Mouse (Mus musculus): Measurements from ENCODE around the gene Hs2st1. TPM values are rescaled to one million over a fixed set of nuclear protein-coding genes. Genes with fewer than 3 reads are reported as not detected.
"Not testable (repeated sequence)": the region's sequence is repeated elsewhere in the genome, so short reads cannot be mapped to it uniquely, and the experiment has no call there.

The Hs2st1 gene
- polyA plus RNA-seq, 1 experiment from 2014 or later: 7.3 TPM

- Histone ChIP-seq H3K9me3 (replicated peaks; ENCODE audit: control insufficient read depth, low read length) (no peaks in the 10 kb centered on the region), H3K4me1 (ENCODE audit: control insufficient read depth, insufficient read depth, low read length) (0 out of 2 replicates have a peak, but pooled peaks cover 3% of the 10 kb centered on the region), H3K4me2 (no peak overlapping the region), H3K4me3 (ENCODE audit: low read depth, low read length) (no peak overlapping the region), H3K9ac (ENCODE audit: low read depth, low read length) (no peak overlapping the region), H3K27me3 (ENCODE audit: control insufficient read depth, insufficient read depth, low read length) (no peaks in the 10 kb centered on the region), H3K36me3 (ENCODE audit: control insufficient read depth, insufficient read depth, low read length) (no peaks in the 10 kb centered on the region), H3K27ac (ENCODE audit: low read depth, low read length) (no peak overlapping the region)
- 45% methylated on average over 5 of the region's 5 CpGs for WGBS (ENCODE audit: insufficient replicate concordance)
- no peak for ATAC-seq (replicated peaks; ENCODE audit: insufficient number of reproducible peaks, low FRiP score, low TSS enrichment)
These were observed 40.8 kb upstream of the Hs2st1 start for GRCm38 (mm10) chr3:144610759-144611158.

GRCm38 (mm10) chr3:144608090-144608489, 38.1 kb upstream of the Hs2st1 start:
- H3K27me3 ChIP-seq (ENCODE audit: control insufficient read depth, insufficient read depth, low read length): no peaks in the 10 kb centered on the region
- H3K27ac ChIP-seq (ENCODE audit: low read depth, low read length): no peak overlapping the region
- no peak overlapping the region for H3K4me2 ChIP-seq
- no peak overlapping the region for H3K9ac ChIP-seq (ENCODE audit: low read depth, low read length)
- H3K9me3 ChIP-seq (replicated peaks; ENCODE audit: control insufficient read depth, low read length): no peaks in the 10 kb centered on the region
- ATAC-seq (replicated peaks; ENCODE audit: insufficient number of reproducible peaks, low FRiP score, low TSS enrichment): no peak
- WGBS (ENCODE audit: insufficient replicate concordance): 79% methylated on average over 5 of the region's 5 CpGs
- no peak overlapping the region for H3K4me3 ChIP-seq (ENCODE audit: low read depth, low read length)
- peaks cover 10% of the 10 kb centered on the region for H3K4me1 ChIP-seq (ENCODE audit: control insufficient read depth, insufficient read depth, low read length)
- H3K36me3 ChIP-seq (ENCODE audit: control insufficient read depth, insufficient read depth, low read length): no peaks in the 10 kb centered on the region

- no peak overlapping the region for H3K9ac ChIP-seq (ENCODE audit: low read depth, low read length)
- no peak overlapping the region for H3K27ac ChIP-seq (ENCODE audit: low read depth, low read length)
- no peak overlapping the region for H3K4me2 ChIP-seq
- no peaks in the 10 kb centered on the region for H3K36me3 ChIP-seq (ENCODE audit: control insufficient read depth, insufficient read depth, low read length)
- no peak for ATAC-seq (replicated peaks; ENCODE audit: insufficient number of reproducible peaks, low FRiP score, low TSS enrichment)
- H3K27me3 ChIP-seq (ENCODE audit: control insufficient read depth, insufficient read depth, low read length): no peaks in the 10 kb centered on the region
- 74% methylated on average over 4 of the region's 4 CpGs for WGBS (ENCODE audit: insufficient replicate concordance)
- H3K4me1 ChIP-seq (ENCODE audit: control insufficient read depth, insufficient read depth, low read length): peaks cover 9% of the 10 kb centered on the region
- no peaks in the 10 kb centered on the region for H3K9me3 ChIP-seq (replicated peaks; ENCODE audit: control insufficient read depth, low read length)
- no peak overlapping the region for H3K4me3 ChIP-seq (ENCODE audit: low read depth, low read length)
These were observed 36.5 kb upstream of the Hs2st1 start for GRCm38 (mm10) chr3:144606449-144606848.

- ATAC-seq (replicated peaks; ENCODE audit: insufficient number of reproducible peaks, low FRiP score, low TSS enrichment); H3K9me3 ChIP-seq (replicated peaks; ENCODE audit: control insufficient read depth, low read length): not testable (repeated sequence)
- 57% methylated on average over 7 of the region's 7 CpGs for WGBS (ENCODE audit: insufficient replicate concordance)
These were observed 35.8 kb upstream of the Hs2st1 start for GRCm38 (mm10) chr3:144605811-144606210.

GRCm38 (mm10) chr3:144604205-144604604, 34.2 kb upstream of the Hs2st1 start:
- ATAC-seq (replicated peaks; ENCODE audit: insufficient number of reproducible peaks, low FRiP score, low TSS enrichment): no peak
- 59% methylated on average over 7 of the region's 7 CpGs for WGBS (ENCODE audit: insufficient replicate concordance)
- Histone ChIP-seq H3K4me2 (no peak overlapping the region), H3K9me3 (replicated peaks; ENCODE audit: control insufficient read depth, low read length) (no peaks in the 10 kb centered on the region), H3K36me3 (ENCODE audit: control insufficient read depth, insufficient read depth, low read length) (0 out of 2 replicates have a peak, but pooled peaks cover 2% of the 10 kb centered on the region), H3K4me3 (ENCODE audit: low read depth, low read length) (no peak overlapping the region), H3K4me1 (ENCODE audit: control insufficient read depth, insufficient read depth, low read length) (peaks cover 9% of the 10 kb centered on the region), H3K27me3 (ENCODE audit: control insufficient read depth, insufficient read depth, low read length) (no peaks in the 10 kb centered on the region), H3K27ac (ENCODE audit: low read depth, low read length) (no peak overlapping the region), H3K9ac (ENCODE audit: low read depth, low read length) (no peak overlapping the region)

More at GRCm38 (mm10) chr3:144605811-144606210, 35.8 kb upstream of the Hs2st1 start:
- not testable (repeated sequence) for H3K27ac ChIP-seq (ENCODE audit: low read depth, low read length); H3K27me3 ChIP-seq (ENCODE audit: control insufficient read depth, insufficient read depth, low read length); H3K4me2 ChIP-seq; H3K9ac ChIP-seq (ENCODE audit: low read depth, low read length); H3K4me3 ChIP-seq (ENCODE audit: low read depth, low read length); H3K4me1 ChIP-seq (ENCODE audit: control insufficient read depth, insufficient read depth, low read length); H3K36me3 ChIP-seq (ENCODE audit: control insufficient read depth, insufficient read depth, low read length)

GRCm38 (mm10) chr3:144603558-144603957, 33.6 kb upstream of the Hs2st1 start:
- Histone ChIP-seq H3K9ac (ENCODE audit: low read depth, low read length) (no peak overlapping the region), H3K27ac (ENCODE audit: low read depth, low read length) (no peak overlapping the region), H3K36me3 (ENCODE audit: control insufficient read depth, insufficient read depth, low read length) (0 out of 2 replicates have a peak, but pooled peaks cover 2% of the 10 kb centered on the region), H3K4me1 (ENCODE audit: control insufficient read depth, insufficient read depth, low read length) (peaks cover 9% of the 10 kb centered on the region), H3K4me2 (no peak overlapping the region), H3K27me3 (ENCODE audit: control insufficient read depth, insufficient read depth, low read length) (no peaks in the 10 kb centered on the region), H3K4me3 (ENCODE audit: low read depth, low read length) (no peak overlapping the region), H3K9me3 (replicated peaks; ENCODE audit: control insufficient read depth, low read length) (no peaks in the 10 kb centered on the region)
- no peak for ATAC-seq (replicated peaks; ENCODE audit: insufficient number of reproducible peaks, low FRiP score, low TSS enrichment)
- WGBS (ENCODE audit: insufficient replicate concordance): 72% methylated on average over 3 of the region's 3 CpGs

GRCm38 (mm10) chr3:144602819-144603218, 32.8 kb upstream of the Hs2st1 start:
- Histone ChIP-seq H3K9ac (ENCODE audit: low read depth, low read length) (no peak overlapping the region), H3K4me1 (ENCODE audit: control insufficient read depth, insufficient read depth, low read length) (peaks cover 9% of the 10 kb centered on the region), H3K4me2 (no peak overlapping the region), H3K4me3 (ENCODE audit: low read depth, low read length) (no peak overlapping the region), H3K9me3 (replicated peaks; ENCODE audit: control insufficient read depth, low read length) (no peaks in the 10 kb centered on the region), H3K36me3 (ENCODE audit: control insufficient read depth, insufficient read depth, low read length) (peaks cover 5% of the 10 kb centered on the region; the same call in 1 of the 2 replicates), H3K27ac (ENCODE audit: low read depth, low read length) (no peak overlapping the region), H3K27me3 (ENCODE audit: control insufficient read depth, insufficient read depth, low read length) (no peaks in the 10 kb centered on the region)
- 75% methylated on average over 7 of the region's 7 CpGs for WGBS (ENCODE audit: insufficient replicate concordance)
- no peak for ATAC-seq (replicated peaks; ENCODE audit: insufficient number of reproducible peaks, low FRiP score, low TSS enrichment)

- Histone ChIP-seq H3K4me1 (ENCODE audit: control insufficient read depth, insufficient read depth, low read length) (peaks cover 9% of the 10 kb centered on the region), H3K27ac (ENCODE audit: low read depth, low read length) (no peak overlapping the region), H3K36me3 (ENCODE audit: control insufficient read depth, insufficient read depth, low read length) (peaks cover 5% of the 10 kb centered on the region; the same call in 1 of the 2 replicates), H3K9me3 (replicated peaks; ENCODE audit: control insufficient read depth, low read length) (no peaks in the 10 kb centered on the region), H3K27me3 (ENCODE audit: control insufficient read depth, insufficient read depth, low read length) (no peaks in the 10 kb centered on the region), H3K9ac (ENCODE audit: low read depth, low read length) (no peak overlapping the region), H3K4me3 (ENCODE audit: low read depth, low read length) (no peak overlapping the region), H3K4me2 (no peak overlapping the region)
- 52% methylated on average over 4 of the region's 4 CpGs for WGBS (ENCODE audit: insufficient replicate concordance)
- ATAC-seq (replicated peaks; ENCODE audit: insufficient number of reproducible peaks, low FRiP score, low TSS enrichment): no peak
These were observed 32.4 kb upstream of the Hs2st1 start for GRCm38 (mm10) chr3:144602413-144602812.

GRCm38 (mm10) chr3:144597790-144598467, 27.9 kb upstream of the Hs2st1 start:
- H3K4me2 ChIP-seq: no peak overlapping the region
- ATAC-seq (replicated peaks; ENCODE audit: insufficient number of reproducible peaks, low FRiP score, low TSS enrichment): no peak
- WGBS (ENCODE audit: insufficient replicate concordance): 78% methylated on average over 12 of the region's 12 CpGs
- H3K4me3 ChIP-seq (ENCODE audit: low read depth, low read length): no peak overlapping the region
- peaks cover 5% of the 10 kb centered on the region; the same call in 1 of the 2 replicates for H3K36me3 ChIP-seq (ENCODE audit: control insufficient read depth, insufficient read depth, low read length)
- H3K27me3 ChIP-seq (ENCODE audit: control insufficient read depth, insufficient read depth, low read length): no peaks in the 10 kb centered on the region
- H3K9ac ChIP-seq (ENCODE audit: low read depth, low read length): no peak overlapping the region
- no peak overlapping the region for H3K27ac ChIP-seq (ENCODE audit: low read depth, low read length)
- no peaks in the 10 kb centered on the region for H3K9me3 ChIP-seq (replicated peaks; ENCODE audit: control insufficient read depth, low read length)
- H3K4me1 ChIP-seq (ENCODE audit: control insufficient read depth, insufficient read depth, low read length): peaks cover 3% of the 10 kb centered on the region; the same call in 1 of the 2 replicates

Measured in heart, embryonic 11.5 days (tissue).